Mouse (Mus musculus): ENCODE data around the gene Itln1. TPM values are rescaled to one million over a fixed set of nuclear protein-coding genes. Genes with fewer than 3 reads are reported as not detected.

Itln1 gene
- polyA plus RNA-seq, 1 experiment from 2014 or later = not detected

GRCm38 (mm10) chr1:171558407-171558806 is 23.3 kb upstream of the Itln1 start:
- no peaks in the 10 kb centered on the region for H3K27me3 ChIP-seq (replicated peaks)
- 41% methylated on average over 6 of the region's 6 CpGs for WGBS (ENCODE audit: insufficient replicate concordance)
- H3K9ac ChIP-seq = no peak overlapping the region
- no peak overlapping the region for H3K4me2 ChIP-seq
- H3K4me3 ChIP-seq = no peak overlapping the region
- peaks cover 8% of the 10 kb centered on the region; the same call in 1 of the 2 replicates for H3K4me1 ChIP-seq
- H3K36me3 ChIP-seq = no peaks in the 10 kb centered on the region
- ATAC-seq = no peak
- H3K27ac ChIP-seq = no peak overlapping the region
- no peaks in the 10 kb centered on the region for H3K9me3 ChIP-seq (replicated peaks)

DNA sequence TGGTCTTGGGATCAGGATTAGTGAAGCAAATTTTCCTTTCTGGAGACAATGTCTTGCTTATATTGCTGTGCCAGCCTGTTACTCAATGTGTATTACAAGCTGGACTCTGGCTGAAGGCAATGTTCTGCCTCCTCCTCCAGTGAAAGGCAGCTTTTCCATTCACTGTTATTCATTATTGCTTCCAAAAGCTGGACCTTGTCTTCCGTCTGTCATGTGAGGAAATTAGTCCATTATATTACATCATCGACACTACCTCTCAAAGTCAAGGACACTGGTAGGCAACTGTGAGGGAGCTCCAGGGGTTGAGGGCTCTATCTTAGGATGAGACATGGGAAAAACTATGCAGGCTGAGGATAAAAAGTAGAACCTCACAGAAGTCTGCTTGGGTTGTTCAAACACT is 21.3 kb upstream of the Itln1 start:
- Histone ChIP-seq H3K27ac (no peak overlapping the region), H3K36me3 (no peaks in the 10 kb centered on the region), H3K4me2 (no peak overlapping the region), H3K9ac (no peak overlapping the region), H3K27me3 (replicated peaks) (no peaks in the 10 kb centered on the region), H3K4me1 (peaks cover 8% of the 10 kb centered on the region; the same call in 1 of the 2 replicates), H3K9me3 (replicated peaks) (no peaks in the 10 kb centered on the region), H3K4me3 (no peak overlapping the region)
- 58% methylated on average over 2 of the region's 2 CpGs for WGBS (ENCODE audit: insufficient replicate concordance)
- no peak for ATAC-seq

- no peak overlapping the region for H3K4me3 ChIP-seq
- 75% methylated on average over 11 of the region's 11 CpGs for WGBS (ENCODE audit: insufficient replicate concordance)
- H3K9ac ChIP-seq = no peak overlapping the region
- no peaks in the 10 kb centered on the region for H3K36me3 ChIP-seq
- H3K27me3 ChIP-seq (replicated peaks) = no peaks in the 10 kb centered on the region
- H3K9me3 ChIP-seq (replicated peaks) = no peaks in the 10 kb centered on the region
- H3K27ac ChIP-seq = no peak overlapping the region
- no peak for ATAC-seq
- H3K4me2 ChIP-seq = no peak overlapping the region
- H3K4me1 ChIP-seq = no peaks in the 10 kb centered on the region
Measured at GRCm38 (mm10) chr1:171553359-171554341, 18.6 kb upstream of the Itln1 start.

GRCm38 (mm10) chr1:171552230-171552629 is 17.1 kb upstream of the Itln1 start:
- Histone ChIP-seq H3K36me3 (no peaks in the 10 kb centered on the region), H3K27ac (no peak overlapping the region), H3K4me2 (no peak overlapping the region), H3K4me1 (no peaks in the 10 kb centered on the region), H3K27me3 (replicated peaks) (no peaks in the 10 kb centered on the region), H3K9ac (no peak overlapping the region), H3K4me3 (no peak overlapping the region), H3K9me3 (replicated peaks) (no peaks in the 10 kb centered on the region)
- ATAC-seq = no peak
- 58% methylated on average over 2 of the region's 2 CpGs for WGBS (ENCODE audit: insufficient replicate concordance)

DNA sequence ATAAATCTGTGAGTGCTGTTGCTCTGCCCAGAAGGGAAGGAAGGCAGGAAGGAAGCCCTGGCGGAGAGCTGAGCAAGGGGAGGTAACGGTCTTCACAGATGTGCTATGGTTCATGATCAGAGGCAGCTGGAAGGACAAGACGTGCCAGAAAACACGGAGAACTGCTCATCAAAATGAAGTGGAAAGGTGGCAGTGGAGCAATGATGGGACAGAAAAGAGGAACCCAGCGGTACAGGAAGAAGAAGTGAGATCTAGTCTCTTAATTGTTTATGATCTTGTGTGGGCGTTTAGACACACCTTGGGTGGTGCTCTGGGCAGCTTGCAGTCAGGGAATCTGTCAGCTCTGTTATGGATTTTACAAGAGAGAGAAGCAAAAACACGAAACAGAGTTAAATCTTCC is 16.2 kb upstream of the Itln1 start:
- Histone ChIP-seq H3K27ac (no peak overlapping the region), H3K36me3 (no peaks in the 10 kb centered on the region), H3K9me3 (replicated peaks) (no peaks in the 10 kb centered on the region), H3K4me2 (no peak overlapping the region), H3K4me1 (no peaks in the 10 kb centered on the region), H3K4me3 (no peak overlapping the region), H3K9ac (no peak overlapping the region), H3K27me3 (replicated peaks) (no peaks in the 10 kb centered on the region)
- WGBS (ENCODE audit: insufficient replicate concordance) = 46% methylated on average over 7 of the region's 7 CpGs
- ATAC-seq = no peak

GRCm38 (mm10) chr1:171540694-171541093 is 5.6 kb upstream of the Itln1 start:
- H3K27ac ChIP-seq = no peak overlapping the region
- no peak overlapping the region for H3K9ac ChIP-seq
- no peak overlapping the region for H3K4me2 ChIP-seq
- H3K4me1 ChIP-seq = no peaks in the 10 kb centered on the region
- no peaks in the 10 kb centered on the region for H3K36me3 ChIP-seq
- H3K27me3 ChIP-seq (replicated peaks) = no peaks in the 10 kb centered on the region
- H3K4me3 ChIP-seq = no peak overlapping the region
- ATAC-seq = no peak
- 77% methylated on average over 1 of the region's 1 CpGs for WGBS (ENCODE audit: insufficient replicate concordance)
- H3K9me3 ChIP-seq (replicated peaks) = peaks cover 5% of the 10 kb centered on the region; the same call in 1 of the 2 replicates

GRCm38 (mm10) chr1:171534557-171534956 is 537 bp downstream of the Itln1 start:
- 0 out of 2 replicates have a peak, but pooled peaks cover 4% of the 10 kb centered on the region for H3K27me3 ChIP-seq (replicated peaks)
- H3K4me1 ChIP-seq = no peaks in the 10 kb centered on the region
- 0 out of 2 replicates have a peak, but pooled peaks cover 5% of the 10 kb centered on the region for H3K9me3 ChIP-seq (replicated peaks)
- H3K4me3 ChIP-seq = no peak overlapping the region
- no peaks in the 10 kb centered on the region for H3K36me3 ChIP-seq
- no peak overlapping the region for H3K4me2 ChIP-seq
- no peak for ATAC-seq
- no peak overlapping the region for H3K9ac ChIP-seq
- no peak overlapping the region for H3K27ac ChIP-seq

GRCm38 (mm10) chr1:171532830-171533229 is 2.3 kb downstream of the Itln1 start:
- Histone ChIP-seq H3K9ac (no peak overlapping the region), H3K4me3 (no peak overlapping the region), H3K36me3 (no peaks in the 10 kb centered on the region), H3K9me3 (replicated peaks) (no peaks in the 10 kb centered on the region), H3K27ac (no peak overlapping the region), H3K4me2 (no peak overlapping the region), H3K4me1 (no peaks in the 10 kb centered on the region), H3K27me3 (replicated peaks) (0 out of 2 replicates have a peak, but pooled peaks cover 4% of the 10 kb centered on the region)
- no peak for ATAC-seq
- WGBS (ENCODE audit: insufficient replicate concordance) = 41% methylated on average over 2 of the region's 2 CpGs

GRCm38 (mm10) chr1:171531367-171531766 is 3.7 kb downstream of the Itln1 start:
- Histone ChIP-seq H3K27ac (no peak overlapping the region), H3K36me3 (no peaks in the 10 kb centered on the region), H3K4me3 (no peak overlapping the region), H3K9ac (no peak overlapping the region), H3K9me3 (replicated peaks) (no peaks in the 10 kb centered on the region), H3K4me2 (no peak overlapping the region), H3K27me3 (replicated peaks) (0 out of 2 replicates have a peak, but pooled peaks cover 4% of the 10 kb centered on the region), H3K4me1 (peaks cover 4% of the 10 kb centered on the region; the same call in 1 of the 2 replicates)
- 81% methylated on average over 4 of the region's 4 CpGs for WGBS (ENCODE audit: insufficient replicate concordance)
- no peak for ATAC-seq

GRCm38 (mm10) chr1:171515557-171515956 is 19.5 kb downstream of the Itln1 start:
- Histone ChIP-seq H3K9me3 (replicated peaks) (no peaks in the 10 kb centered on the region), H3K4me1 (no peaks in the 10 kb centered on the region), H3K9ac (no peak overlapping the region), H3K36me3 (no peaks in the 10 kb centered on the region), H3K27ac (no peak overlapping the region), H3K27me3 (replicated peaks) (no peaks in the 10 kb centered on the region), H3K4me3 (no peak overlapping the region), H3K4me2 (no peak overlapping the region)
- no peak for ATAC-seq
- 80% methylated on average over 4 of the region's 4 CpGs for WGBS (ENCODE audit: insufficient replicate concordance)

- Histone ChIP-seq H3K4me3 (no peak overlapping the region), H3K9me3 (replicated peaks) (no peaks in the 10 kb centered on the region), H3K36me3 (no peaks in the 10 kb centered on the region), H3K4me1 (no peaks in the 10 kb centered on the region), H3K27me3 (replicated peaks) (no peaks in the 10 kb centered on the region), H3K9ac (no peak overlapping the region), H3K4me2 (no peak overlapping the region), H3K27ac (no peak overlapping the region)
- 6% methylated on average over 1 of the region's 1 CpGs for WGBS (ENCODE audit: insufficient replicate concordance)
- no peak for ATAC-seq
Measured at GRCm38 (mm10) chr1:171515039-171515438, 20.1 kb downstream of the Itln1 start.

- ATAC-seq = no peak
- Histone ChIP-seq H3K4me2 (no peak overlapping the region), H3K36me3 (no peaks in the 10 kb centered on the region), H3K9me3 (replicated peaks) (no peaks in the 10 kb centered on the region), H3K4me1 (no peaks in the 10 kb centered on the region), H3K9ac (no peak overlapping the region), H3K27ac (no peak overlapping the region), H3K4me3 (no peak overlapping the region), H3K27me3 (replicated peaks) (no peaks in the 10 kb centered on the region)
- WGBS (ENCODE audit: insufficient replicate concordance) = 76% methylated on average over 1 of the region's 1 CpGs
Measured at GRCm38 (mm10) chr1:171513760-171514159, 21.3 kb downstream of the Itln1 start.

Data from liver, embryonic 12.5 days (tissue).